Mouse (Mus musculus) urinary bladder, adult 18-20 months (tissue): ENCODE measurements around the gene E2f8.

Experiments used
- DNase-seq, 2 experiments: peaks; one replicate each; pipeline ENCODE4 v3.0.0; 2022; ENCODE audit warnings: low spot score in 2 of 2, mixed read lengths in 2 of 2

E2f8 gene

GRCm38 (mm10) chr7:48881486-48881885 lies at the start of gene E2f8:
E2f8 (minus strand) TSS chr7:48881596.
- peak; percentile 38 to 53 for DNase-seq

- DNase-seq: no peak
Measured at GRCm38 (mm10) chr7:48930399-48930798, 49.0 kb upstream of the E2f8 start.

- DNase-seq: peak; percentile 42 to 53
Measured at GRCm38 (mm10) chr7:48928364-48928763, 47.0 kb upstream of the E2f8 start.

GRCm38 (mm10) chr7:48925214-48925613 lies 43.8 kb upstream of the E2f8 start:
- no peak for DNase-seq

GRCm38 (mm10) chr7:48923620-48924019 lies 42.2 kb upstream of the E2f8 start:
- DNase-seq: no peak

- no peak for DNase-seq
Measured at GRCm38 (mm10) chr7:48918389-48918788, 37.0 kb upstream of the E2f8 start.

GRCm38 (mm10) chr7:48917988-48918387 lies 36.6 kb upstream of the E2f8 start:
- DNase-seq: no peak

- DNase-seq: no peak
Measured at GRCm38 (mm10) chr7:48917463-48917862, 36.1 kb upstream of the E2f8 start.

- DNase-seq: no peak
Measured at GRCm38 (mm10) chr7:48914630-48915506, 33.5 kb upstream of the E2f8 start.

- no peak for DNase-seq
Measured at GRCm38 (mm10) chr7:48911146-48911545, 29.8 kb upstream of the E2f8 start.

- no peak for DNase-seq
Measured at GRCm38 (mm10) chr7:48910282-48910681, 28.9 kb upstream of the E2f8 start.

GRCm38 (mm10) chr7:48909342-48909671 lies 27.9 kb upstream of the E2f8 start:
- DNase-seq: no peak

- DNase-seq: no peak
Measured at GRCm38 (mm10) chr7:48908521-48909341, 27.3 kb upstream of the E2f8 start, which contains the start of gene Nav2. Nav2 (plus strand) TSS chr7:48908716.

- no peak for DNase-seq
Measured at GRCm38 (mm10) chr7:48902454-48902853, 21.1 kb upstream of the E2f8 start.

- DNase-seq: no peak
Measured at GRCm38 (mm10) chr7:48900408-48901167, 19.2 kb upstream of the E2f8 start.

GRCm38 (mm10) chr7:48898416-48898815 lies 17.0 kb upstream of the E2f8 start:
- no peak for DNase-seq

GRCm38 (mm10) chr7:48897539-48898163 lies 16.3 kb upstream of the E2f8 start:
- DNase-seq: no peak

- no peak for DNase-seq
Measured at GRCm38 (mm10) chr7:48896051-48896450, 14.7 kb upstream of the E2f8 start.

GRCm38 (mm10) chr7:48895475-48895874 lies 14.1 kb upstream of the E2f8 start:
- no peak for DNase-seq

- no peak for DNase-seq
Measured at GRCm38 (mm10) chr7:48894763-48895162, 13.4 kb upstream of the E2f8 start.

GRCm38 (mm10) chr7:48894152-48894551 lies 12.8 kb upstream of the E2f8 start:
- DNase-seq: peak; percentile 31 to 63

- no peak for DNase-seq
Measured at GRCm38 (mm10) chr7:48893093-48893492, 11.7 kb upstream of the E2f8 start.
